Mouse (Mus musculus) CD4-positive, CD25-positive, alpha-beta regulatory T cell, adult 2 months (primary cell): ENCODE results near the gene Lrrc4b.

Experiments used
- DNase-seq: peaks from one replicate; pipeline ENCODE4 v3.0.0-alpha.2; 2012; ENCODE audit warnings: low read depth, low spot score

Gene Lrrc4b

GRCm38 (mm10) chr7:44463556-44464225, 34.9 kb downstream of the Lrrc4b start:
- no peak for DNase-seq

GRCm38 (mm10) chr7:44464511-44464910, 35.7 kb downstream of the Lrrc4b start:
- no peak for DNase-seq

GRCm38 (mm10) chr7:44465111-44465510, 36.3 kb downstream of the Lrrc4b start, which contains the start of gene Aspdh:
Gene Aspdh, plus strand, starts transcription at chr7:44465391.
- no peak for DNase-seq

DNA sequence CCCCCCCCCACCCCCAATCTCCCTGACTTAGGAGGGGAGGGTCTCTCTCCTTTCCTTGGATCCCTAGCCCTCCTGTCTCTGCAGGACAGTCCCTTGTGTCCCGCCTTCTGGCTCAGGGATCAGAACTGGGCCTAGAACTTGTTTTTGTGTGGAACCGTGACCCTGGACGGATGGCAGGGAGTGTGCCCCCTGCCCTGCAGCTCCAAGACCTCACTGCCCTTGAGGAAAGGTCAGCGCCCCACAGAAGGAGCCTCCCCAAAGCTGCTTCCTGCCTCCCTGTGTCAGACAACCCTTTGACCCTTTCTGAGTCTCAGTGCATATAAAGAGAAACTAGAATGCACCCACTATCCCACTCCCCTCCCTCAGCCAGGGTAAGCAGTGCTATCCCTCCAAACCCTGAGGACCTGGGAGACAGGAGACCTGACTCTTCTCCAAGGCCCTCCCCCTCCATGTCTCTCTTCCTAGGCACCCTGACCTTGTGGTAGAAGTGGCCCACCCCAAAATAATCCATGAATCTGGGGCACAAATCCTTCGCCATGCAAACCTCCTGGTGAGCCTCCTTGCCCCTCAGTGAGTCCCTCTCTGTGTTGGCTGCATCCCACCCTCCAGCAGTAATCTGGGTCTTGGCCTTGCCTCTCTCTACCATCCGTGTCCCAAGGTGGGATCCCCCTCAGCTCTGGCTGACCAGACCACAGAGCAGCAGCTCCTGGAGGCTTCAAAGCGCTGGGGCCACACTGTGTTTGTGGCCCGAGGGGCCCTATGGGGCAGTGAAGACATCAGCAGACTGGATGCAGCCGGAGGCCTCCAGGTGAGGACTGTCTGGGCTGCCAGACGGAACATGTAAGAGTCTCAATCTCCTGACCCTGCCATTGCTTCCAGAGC, 37.4 kb downstream of the Lrrc4b start:
- DNase-seq: no peak

DNA sequence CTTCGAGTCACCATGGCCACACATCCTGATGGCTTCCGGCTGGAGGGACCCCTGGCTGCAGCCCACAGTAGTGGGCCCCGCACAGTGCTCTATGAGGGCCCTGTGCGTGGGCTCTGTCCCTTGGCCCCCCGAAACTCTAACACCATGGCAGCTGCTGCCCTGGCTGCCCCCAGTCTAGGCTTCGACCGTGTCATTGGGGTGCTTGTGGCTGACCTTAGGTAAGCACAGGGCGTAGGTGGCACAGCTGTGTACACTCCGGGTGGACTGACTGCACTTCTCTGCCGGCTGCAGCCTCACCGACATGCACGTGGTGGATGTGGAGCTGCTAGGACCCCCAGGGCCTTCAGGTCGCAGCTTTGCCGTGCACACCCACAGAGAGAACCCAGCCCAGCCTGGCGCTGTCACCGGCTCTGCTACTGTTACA, 38.1 kb downstream of the Lrrc4b start:
- no peak for DNase-seq

DNA sequence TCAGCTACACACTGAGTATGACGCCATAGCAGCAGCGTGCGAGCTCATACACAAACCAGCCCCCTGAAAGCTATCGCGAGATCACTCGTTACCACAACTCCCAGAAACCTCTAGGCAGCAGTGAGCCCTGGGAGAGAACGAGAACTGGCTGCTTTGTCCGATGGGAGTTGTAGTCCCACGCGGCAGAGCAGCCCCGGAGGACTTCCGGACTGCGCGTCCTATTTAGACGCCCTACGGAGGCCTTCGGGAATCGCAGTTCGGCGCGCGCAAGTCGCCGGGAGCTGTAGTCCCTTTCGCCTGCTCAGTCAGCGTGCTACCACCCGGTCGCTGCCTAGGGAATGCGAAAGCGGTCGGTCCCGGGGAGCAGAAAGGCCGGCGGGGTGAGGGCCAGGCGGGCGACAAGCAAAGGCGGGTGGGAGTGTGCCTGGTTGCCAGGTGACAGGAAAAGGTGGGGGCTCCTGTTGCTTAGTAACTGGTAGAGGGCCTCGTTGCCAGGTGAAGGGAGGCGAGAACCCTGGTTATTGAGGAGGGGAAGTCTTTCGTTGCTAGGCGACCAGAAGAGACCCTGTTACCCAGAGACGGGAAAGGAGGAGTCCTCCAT, 39.1 kb downstream of the Lrrc4b start, which contains the start of gene Josd2:
Gene Josd2, plus strand, starts transcription at position 170 of the 601 bp plus-strand sequence.
- peak; percentile 97 for DNase-seq

- DNase-seq: no peak
Measured at GRCm38 (mm10) chr7:44468644-44469285, 39.9 kb downstream of the Lrrc4b start.

DNA sequence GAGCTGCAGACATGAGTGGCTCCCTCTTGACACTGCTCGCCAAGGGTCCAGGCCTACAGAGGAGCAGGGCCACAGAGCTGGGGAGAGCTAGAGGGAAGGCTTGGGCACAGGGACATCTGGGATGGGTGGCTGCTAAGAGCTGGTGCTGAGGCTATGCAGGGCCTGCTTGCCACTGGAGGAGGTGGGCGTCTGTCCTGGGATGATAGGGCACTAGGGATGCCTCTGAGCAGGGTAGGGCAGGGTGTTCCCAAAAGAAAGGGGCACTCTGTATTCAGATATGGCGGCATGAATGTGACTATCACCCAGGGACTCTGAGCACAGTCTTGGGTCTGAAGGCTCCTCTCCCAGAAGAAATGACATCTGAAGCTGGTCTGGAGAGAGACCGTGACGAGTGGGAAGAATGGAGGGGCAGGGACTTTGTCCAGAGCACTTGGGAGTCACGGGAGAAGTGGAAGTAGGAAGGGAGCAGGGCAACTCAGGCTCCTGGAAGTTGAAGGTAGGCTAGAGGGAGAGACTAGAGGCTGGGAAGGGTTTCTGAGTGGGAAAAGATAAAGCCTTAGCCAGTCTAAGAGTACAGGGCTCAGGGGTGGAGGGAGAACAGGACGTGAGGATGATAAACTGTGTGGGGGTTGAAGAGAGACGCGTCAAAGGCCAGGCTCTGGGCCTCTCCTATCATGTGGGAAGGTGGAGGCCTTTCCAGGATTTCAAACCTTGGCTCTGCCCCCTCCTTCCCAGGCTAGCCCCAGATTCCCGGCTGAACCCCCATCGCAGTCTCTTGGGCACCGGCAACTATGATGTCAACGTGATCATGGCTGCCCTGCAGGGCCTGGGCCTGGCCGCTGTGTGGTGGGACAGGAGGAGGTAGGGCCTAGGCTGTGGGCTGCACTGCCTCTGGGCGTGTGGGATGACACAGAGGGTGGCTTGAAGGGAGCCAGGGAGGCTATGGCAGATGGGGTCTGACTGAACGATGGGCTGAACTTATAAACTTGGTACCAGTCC, 41.2 kb downstream of the Lrrc4b start:
- DNase-seq: no peak

DNA sequence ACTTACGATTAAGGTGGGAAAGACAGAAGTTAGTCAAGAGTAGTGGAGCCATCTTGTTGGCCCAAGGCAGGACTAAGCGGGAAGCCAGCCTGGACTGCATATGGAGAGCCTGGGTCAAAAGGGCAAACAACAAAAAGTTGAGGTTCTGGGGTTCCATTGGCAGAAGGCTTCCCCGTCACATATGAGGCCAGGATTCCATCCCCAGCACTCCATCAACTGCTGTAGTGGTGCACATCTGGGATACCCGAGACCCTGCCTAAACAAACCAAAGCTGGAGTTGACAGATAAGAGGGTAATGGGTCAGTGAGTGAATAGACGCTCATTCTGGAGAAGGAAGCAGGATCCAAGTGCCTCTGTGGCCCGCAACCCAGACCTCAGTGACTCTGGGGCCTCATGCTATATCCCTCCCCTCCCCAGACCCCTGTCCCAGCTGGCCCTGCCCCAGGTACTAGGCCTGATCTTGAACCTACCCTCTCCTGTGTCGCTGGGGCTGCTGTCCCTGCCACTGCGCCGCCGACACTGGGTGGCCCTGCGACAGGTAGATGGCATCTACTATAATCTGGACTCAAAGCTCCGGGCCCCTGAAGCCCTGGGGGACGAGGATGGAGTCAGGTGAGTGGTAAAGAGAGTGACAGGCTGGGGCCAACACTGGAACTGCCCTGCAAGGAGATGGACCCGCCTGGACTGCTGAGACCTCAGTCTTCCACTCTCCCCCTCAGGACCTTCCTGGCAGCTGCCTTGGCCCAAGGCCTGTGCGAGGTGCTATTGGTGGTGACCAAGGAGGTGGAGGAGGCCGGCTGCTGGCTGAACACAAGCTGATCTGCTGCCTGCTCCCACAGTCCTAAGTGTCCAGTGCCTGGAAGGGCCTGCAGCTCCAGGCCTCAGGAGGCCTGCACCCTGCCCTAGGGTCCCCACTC, 42.1 kb downstream of the Lrrc4b start:
- no peak for DNase-seq

DNA sequence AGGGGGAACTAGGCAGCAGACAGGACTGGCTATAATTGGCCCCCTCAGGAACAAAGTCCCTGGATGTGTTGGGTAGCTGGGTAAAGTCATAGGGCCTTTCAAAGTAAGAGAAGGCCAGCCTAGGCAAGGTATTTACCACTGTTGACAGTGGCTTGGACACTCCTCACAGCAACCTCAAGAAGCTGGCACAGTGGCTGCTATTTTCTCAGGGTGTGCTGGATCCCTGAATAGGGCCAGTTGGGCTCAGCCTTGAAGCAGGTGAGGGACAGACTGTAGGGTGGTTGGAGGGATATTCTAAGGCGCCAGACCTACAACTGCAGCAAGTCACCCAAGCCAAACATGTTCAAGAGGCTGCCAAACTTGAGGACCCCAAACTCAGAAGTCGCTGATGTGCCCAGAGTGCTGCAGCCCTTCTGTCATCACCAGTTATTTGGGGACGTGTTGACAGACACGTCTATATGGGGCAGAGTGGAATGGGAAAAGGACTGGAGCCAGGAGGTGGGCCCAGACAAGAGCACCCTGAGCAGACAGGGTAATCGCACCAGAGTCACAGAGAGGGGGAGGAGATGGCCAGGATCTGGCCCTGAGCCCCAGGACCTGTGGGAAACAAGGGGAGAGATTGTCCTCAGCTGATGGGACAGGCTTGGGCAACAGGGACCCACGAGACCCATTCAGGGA, 43.2 kb downstream of the Lrrc4b start:
- no peak for DNase-seq

GRCm38 (mm10) chr7:44472558-44472885, 43.7 kb downstream of the Lrrc4b start:
- no peak for DNase-seq

DNA sequence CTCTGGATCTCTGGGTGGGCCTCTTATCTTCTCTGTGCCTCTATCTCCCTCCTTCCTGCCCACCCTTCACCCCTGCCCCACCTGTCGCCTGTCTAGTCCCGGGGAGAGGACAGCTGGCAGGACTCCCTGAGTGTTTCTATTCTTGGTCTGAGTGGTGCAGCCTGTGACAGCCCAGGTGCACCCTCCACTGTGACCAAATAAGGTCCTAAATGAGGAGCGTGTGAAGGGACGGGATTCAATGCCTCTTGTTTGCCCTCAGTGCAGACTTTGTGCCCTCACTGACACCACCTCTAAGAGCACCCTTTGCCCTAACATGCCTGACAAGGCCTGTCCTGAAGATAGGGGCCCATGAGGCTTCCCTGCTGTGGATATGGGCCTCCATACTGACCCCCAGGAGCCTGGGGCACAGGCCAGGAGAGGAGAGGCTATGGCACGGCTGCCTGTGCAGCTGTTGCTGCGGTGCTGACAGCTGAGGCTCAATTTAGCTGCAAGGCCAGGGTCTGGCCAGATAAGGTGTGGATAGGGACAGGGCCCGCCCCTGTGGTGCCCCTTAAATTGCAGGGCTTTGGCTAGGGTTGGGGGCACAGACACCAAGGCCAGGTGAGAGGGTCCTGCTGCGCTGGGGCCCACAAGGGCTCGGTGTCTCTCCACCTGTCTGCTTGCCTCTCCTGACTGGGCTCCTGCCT, 44.3 kb downstream of the Lrrc4b start:
- DNase-seq: no peak

GRCm38 (mm10) chr7:44474419-44474818, 45.6 kb downstream of the Lrrc4b start:
- DNase-seq: no peak

- no peak for DNase-seq
Measured at GRCm38 (mm10) chr7:44475046-44475614, 46.3 kb downstream of the Lrrc4b start.

- DNase-seq: no peak
Measured at GRCm38 (mm10) chr7:44482836-44483435, 54.1 kb downstream of the Lrrc4b start.

- DNase-seq: no peak
Measured at GRCm38 (mm10) chr7:44484109-44484508, 55.3 kb downstream of the Lrrc4b start.

DNA sequence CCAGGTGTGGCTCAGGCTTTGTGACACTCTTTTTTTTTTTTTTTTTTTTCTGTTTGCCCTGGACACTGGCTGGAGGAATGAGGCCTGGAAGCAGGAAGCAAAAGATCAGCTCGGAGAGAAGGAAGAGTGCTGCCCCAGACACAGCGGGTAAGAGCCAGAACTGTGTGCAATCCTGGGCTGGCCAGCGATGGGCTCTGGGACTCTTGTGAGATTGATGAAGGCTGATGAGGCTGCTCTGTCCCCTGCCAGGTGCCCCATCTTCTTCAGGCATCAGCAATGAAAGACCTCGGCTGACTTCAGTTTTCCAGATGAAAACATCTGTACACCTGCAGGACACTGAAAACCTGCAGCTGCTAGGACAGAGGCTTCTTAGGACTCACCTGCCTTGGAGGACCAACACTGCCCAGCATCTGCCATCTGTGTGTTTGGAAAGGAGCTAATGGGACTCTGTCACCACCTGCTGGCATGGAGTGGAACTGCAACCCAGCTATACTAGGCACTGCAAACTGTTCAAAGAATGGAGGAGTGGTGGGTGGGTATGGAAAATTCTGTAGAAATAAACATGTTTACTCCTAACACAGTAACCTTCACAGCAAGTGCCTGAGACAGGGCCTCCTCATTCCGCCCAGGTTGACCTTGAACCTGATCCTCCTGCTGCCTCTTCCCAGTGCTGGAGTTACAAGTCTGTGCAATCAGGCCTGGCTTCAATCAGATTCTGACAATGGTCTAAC, 56.2 kb downstream of the Lrrc4b start:
- DNase-seq: peak; percentile 89
